8 mouse cellular contexts compared by ENCODE assay signal in the genomic region with DNA sequence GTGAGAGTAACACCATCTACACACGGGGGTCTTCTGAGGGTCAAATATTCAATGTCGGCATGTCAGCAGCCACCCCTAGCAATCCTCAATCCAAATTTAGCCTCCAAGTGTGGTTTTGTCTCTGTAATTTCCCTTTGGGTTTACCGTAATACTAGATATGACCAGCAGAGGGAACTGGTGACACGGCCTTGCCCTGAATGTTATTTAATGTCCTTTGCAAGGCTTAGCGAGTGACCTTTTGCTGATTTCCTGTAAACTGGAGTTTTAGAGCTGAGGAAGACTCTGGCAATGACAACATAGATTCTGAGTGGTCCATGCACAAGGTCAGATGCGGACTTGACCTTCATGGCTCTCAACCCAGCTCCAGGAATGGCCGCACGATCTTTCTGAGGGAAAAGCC. TPM values are rescaled to one million over a fixed set of nuclear protein-coding genes. Genes with fewer than 3 reads are reported as not detected.
DNase-seq lines count a peak whose midpoint lies in the region; ATAC-seq and TF ChIP-seq lines count a peak whose summit lies in the region.

No protein-coding gene starts in this region.

- H3K4me2 ChIP-seq in hindbrain, postnatal 0 days (ENCODE audit: low read depth, low read length): no peak overlapping the region
- H3K4me2 ChIP-seq in lung, postnatal 0 days (replicated peaks; ENCODE audit: low read depth, low read length): no peak overlapping the region

- H3K27me3 ChIP-seq in hindbrain, postnatal 0 days (ENCODE audit: insufficient read depth, low read length): no peaks in the 10 kb centered on the region
- H3K27me3 ChIP-seq in lung, postnatal 0 days (replicated peaks; ENCODE audit: insufficient read depth, low read length): no peaks in the 10 kb centered on the region

- peak; percentile 89 for TF ChIP-seq CTCF in hindbrain, postnatal 0 days (IDR thresholded peaks at IDR 0.05; ENCODE audit: low read depth)
- TF ChIP-seq CTCF in lung, postnatal 0 days (IDR thresholded peaks at IDR 0.05): peak; percentile 96

- no peak overlapping the region for H3K9ac ChIP-seq in hindbrain, postnatal 0 days (replicated peaks; ENCODE audit: low read length)
- H3K9ac ChIP-seq in lung, postnatal 0 days (replicated peaks; ENCODE audit: low read depth): no peak overlapping the region

- no peaks in the 10 kb centered on the region for H3K36me3 ChIP-seq in hindbrain, postnatal 0 days (ENCODE audit: insufficient read depth, low read length)
- no peaks in the 10 kb centered on the region for H3K36me3 ChIP-seq in lung, postnatal 0 days (ENCODE audit: insufficient read depth, low read length)

- DNase-seq in cerebellum, adult 9-11 months: no peak
- DNase-seq in right cerebral cortex, adult 2 months (ENCODE audit: low spot score in 2 of 2): peak; percentile 26 to 31
- no peak for DNase-seq in right cerebral cortex, postnatal 25 days
- peak; percentile 77 for DNase-seq in embryo, embryonic 10 days (ENCODE audit: low spot score)
- peak; percentile 74 for DNase-seq in hindbrain, postnatal 0 days (ENCODE audit: low spot score)
- DNase-seq in lung, postnatal 0 days (ENCODE audit: low spot score): peak; percentile 70
- DNase-seq in yolk sac, embryonic 10.5 days (ENCODE audit: low spot score): peak; percentile 41

- no peak overlapping the region for H3K27ac ChIP-seq in hindbrain, postnatal 0 days
- H3K27ac ChIP-seq in lung, postnatal 0 days (ENCODE audit: low read length): no peak overlapping the region

- H3K9me3 ChIP-seq in hindbrain, postnatal 0 days (ENCODE audit: low read length): no peaks in the 10 kb centered on the region
- no peaks in the 10 kb centered on the region for H3K9me3 ChIP-seq in lung, postnatal 0 days (ENCODE audit: low read length)

- ATAC-seq in cerebellum, adult (ENCODE audit: insufficient number of reproducible peaks, low FRiP score, low TSS enrichment): peak; percentile 46; the same call in 1 of the 2 replicates
- 0 out of 2 replicates have a peak, but pooled peaks have one; percentile 24 for ATAC-seq in hindbrain, postnatal 0 days
- ATAC-seq in lung, postnatal 0 days: peak; percentile 39

- 0 out of 2 replicates have a peak, but pooled peaks have one; percentile 7 for TF ChIP-seq EP300 in lung, postnatal 0 days (IDR thresholded peaks at IDR 0.05)

- 52% methylated on average over 8 of the region's 8 CpGs for WGBS in hindbrain, postnatal 0 days
- 34% methylated on average over 8 of the region's 8 CpGs for WGBS in lung, postnatal 0 days

- no peak overlapping the region for H3K4me3 ChIP-seq in hindbrain, postnatal 0 days (ENCODE audit: low read length)
- H3K4me3 ChIP-seq in lung, postnatal 0 days (ENCODE audit: low read depth, low read length): no peak overlapping the region

- no peaks in the 10 kb centered on the region for H3K4me1 ChIP-seq in hindbrain, postnatal 0 days (ENCODE audit: insufficient read depth, low read length)
- no peaks in the 10 kb centered on the region for H3K4me1 ChIP-seq in lung, postnatal 0 days (ENCODE audit: insufficient read depth, low read depth, low read length)

RNA-seq across cellular contexts. Expression of gene Rubcnl, which starts 44.7 kb away (rescaled TPM):
- 0.26 and 0.79 TPM in 2 replicates for total RNA-seq in hindbrain, postnatal 0 days (2014; rRNA removed)
- 0.16 and 0.25 TPM in 2 replicates for polyA plus RNA-seq in hindbrain, postnatal 0 days (2015; fragmentation: Nextera tagmentation; extraction: Ambion mirVana)
- 0.27 TPM in 2 replicates for polyA plus RNA-seq in lung, postnatal 0 days (2015; fragmentation: Nextera tagmentation; extraction: Ambion mirVana)

Comparison
In these comparisons a context has a peak if more than half of its experiments do, and no peak if none do; other contexts are left out.
1. DNase-seq: peak in right cerebral cortex, adult 2 months (2 of 2), embryo, embryonic 10 days (single experiment), hindbrain, postnatal 0 days (single experiment), lung, postnatal 0 days (single experiment) and yolk sac, embryonic 10.5 days (single experiment); none in cerebellum, adult 9-11 months (single experiment) and right cerebral cortex, postnatal 25 days (single experiment).
2. Peak in every context shown above with its lines, with median percentiles within 50 percentile points of each other: ATAC-seq.